Mouse (Mus musculus): ENCODE measurements at regions not wholly inside any gene's neighbourhood (a gene's known extent, or its start where the extent isn't known, plus 50 kb on each side); places are given as distances from the start of the nearest gene placed in this dataset.

GRCm38 (mm10) chr2:131755107-131755506 lies 104.4 kb downstream of the Erv3 start:
- WGBS: 58% methylated on average over 2 of the region's 2 CpGs
- Histone ChIP-seq H3K4me2 (no peak overlapping the region), H3K9me3 (no peaks in the 10 kb centered on the region)

GRCm38 (mm10) chr2:131753436-131753835 lies 106.1 kb downstream of the Erv3 start:
- no peak overlapping the region for H3K9ac ChIP-seq
- no peak for ATAC-seq (ENCODE audit: insufficient number of reproducible peaks, low FRiP score, low TSS enrichment, low read depth)
- H3K27ac ChIP-seq: no peak overlapping the region
- 49% methylated on average over 2 of the region's 2 CpGs for WGBS
- no peaks in the 10 kb centered on the region for H3K9me3 ChIP-seq
- no peaks in the 10 kb centered on the region for H3K27me3 ChIP-seq
- no peaks in the 10 kb centered on the region for H3K4me1 ChIP-seq
- H3K4me3 ChIP-seq: no peak overlapping the region
- H3K36me3 ChIP-seq: no peaks in the 10 kb centered on the region
- no peak overlapping the region for H3K4me2 ChIP-seq

More at GRCm38 (mm10) chr2:131755107-131755506, 104.4 kb downstream of the Erv3 start:
- Histone ChIP-seq H3K9ac (no peak overlapping the region), H3K4me1 (no peaks in the 10 kb centered on the region), H3K36me3 (no peaks in the 10 kb centered on the region), H3K27me3 (no peaks in the 10 kb centered on the region), H3K27ac (no peak overlapping the region), H3K4me3 (no peak overlapping the region)
- no peak for ATAC-seq (ENCODE audit: insufficient number of reproducible peaks, low FRiP score, low TSS enrichment, low read depth)

GRCm38 (mm10) chr2:131750679-131751078 lies 108.9 kb downstream of the Erv3 start:
- H3K9ac ChIP-seq: no peak overlapping the region
- peaks cover 4% of the 10 kb centered on the region for H3K4me1 ChIP-seq
- no peaks in the 10 kb centered on the region for H3K27me3 ChIP-seq
- no peaks in the 10 kb centered on the region for H3K9me3 ChIP-seq
- ATAC-seq (ENCODE audit: insufficient number of reproducible peaks, low FRiP score, low TSS enrichment, low read depth): no peak
- no peak overlapping the region for H3K4me3 ChIP-seq
- H3K36me3 ChIP-seq: no peaks in the 10 kb centered on the region
- WGBS: 74% methylated on average over 6 of the region's 6 CpGs
- no peak overlapping the region for H3K4me2 ChIP-seq
- no peak overlapping the region for H3K27ac ChIP-seq

GRCm38 (mm10) chr2:131750206-131750605 lies 109.3 kb downstream of the Erv3 start:
- no peak for ATAC-seq (ENCODE audit: insufficient number of reproducible peaks, low FRiP score, low TSS enrichment, low read depth)
- WGBS: 63% methylated on average over 4 of the region's 4 CpGs
- Histone ChIP-seq H3K4me1 (peaks cover 4% of the 10 kb centered on the region), H3K4me3 (no peak overlapping the region), H3K9ac (no peak overlapping the region), H3K36me3 (no peaks in the 10 kb centered on the region), H3K27ac (no peak overlapping the region), H3K9me3 (no peaks in the 10 kb centered on the region), H3K4me2 (no peak overlapping the region), H3K27me3 (no peaks in the 10 kb centered on the region)

- no peak overlapping the region for H3K4me3 ChIP-seq
- H3K36me3 ChIP-seq: no peaks in the 10 kb centered on the region
- H3K27me3 ChIP-seq: no peaks in the 10 kb centered on the region
- H3K9me3 ChIP-seq: no peaks in the 10 kb centered on the region
- no peak overlapping the region for H3K4me2 ChIP-seq
- WGBS: 65% methylated on average over 3 of the region's 3 CpGs
- H3K27ac ChIP-seq: no peak overlapping the region
- ATAC-seq (ENCODE audit: insufficient number of reproducible peaks, low FRiP score, low TSS enrichment, low read depth): no peak
- H3K4me1 ChIP-seq: peaks cover 4% of the 10 kb centered on the region
- H3K9ac ChIP-seq: no peak overlapping the region
These were observed 109.8 kb downstream of the Erv3 start for GRCm38 (mm10) chr2:131749746-131750145.

GRCm38 (mm10) chr2:131748791-131749190 lies 110.8 kb downstream of the Erv3 start:
- no peak overlapping the region for H3K27ac ChIP-seq
- no peaks in the 10 kb centered on the region for H3K9me3 ChIP-seq
- H3K4me1 ChIP-seq: peaks cover 4% of the 10 kb centered on the region
- no peak overlapping the region for H3K4me2 ChIP-seq
- 32% methylated on average over 10 of the region's 10 CpGs for WGBS
- H3K36me3 ChIP-seq: no peaks in the 10 kb centered on the region
- no peak for ATAC-seq (ENCODE audit: insufficient number of reproducible peaks, low FRiP score, low TSS enrichment, low read depth)
- no peak overlapping the region for H3K4me3 ChIP-seq
- no peaks in the 10 kb centered on the region for H3K27me3 ChIP-seq
- no peak overlapping the region for H3K9ac ChIP-seq

- WGBS: 80% methylated on average over 4 of the region's 4 CpGs
These were observed 111.8 kb downstream of the Erv3 start for GRCm38 (mm10) chr2:131747707-131748106.

GRCm38 (mm10) chr2:131745381-131745895 lies 114.1 kb downstream of the Erv3 start:
- Histone ChIP-seq H3K27me3 (no peaks in the 10 kb centered on the region), H3K4me1 (peaks cover 4% of the 10 kb centered on the region), H3K4me2 (no peak overlapping the region), H3K36me3 (no peaks in the 10 kb centered on the region), H3K9me3 (no peaks in the 10 kb centered on the region), H3K27ac (no peak overlapping the region), H3K9ac (no peak overlapping the region), H3K4me3 (no peak overlapping the region)
- 84% methylated on average over 5 of the region's 5 CpGs for WGBS
- ATAC-seq (ENCODE audit: insufficient number of reproducible peaks, low FRiP score, low TSS enrichment, low read depth): no peak

More at GRCm38 (mm10) chr2:131747707-131748106, 111.8 kb downstream of the Erv3 start:
- no peak for ATAC-seq (ENCODE audit: insufficient number of reproducible peaks, low FRiP score, low TSS enrichment, low read depth)
- H3K9me3 ChIP-seq: no peaks in the 10 kb centered on the region
- no peak overlapping the region for H3K9ac ChIP-seq
- H3K4me2 ChIP-seq: no peak overlapping the region
- H3K36me3 ChIP-seq: no peaks in the 10 kb centered on the region
- H3K4me1 ChIP-seq: peaks cover 4% of the 10 kb centered on the region
- no peak overlapping the region for H3K4me3 ChIP-seq
- no peaks in the 10 kb centered on the region for H3K27me3 ChIP-seq
- H3K27ac ChIP-seq: no peak overlapping the region

GRCm38 (mm10) chr2:131744957-131745356 lies 114.6 kb downstream of the Erv3 start:
- Histone ChIP-seq H3K36me3 (no peaks in the 10 kb centered on the region), H3K9me3 (no peaks in the 10 kb centered on the region), H3K4me1 (peaks cover 4% of the 10 kb centered on the region), H3K4me3 (no peak overlapping the region), H3K9ac (no peak overlapping the region), H3K27me3 (no peaks in the 10 kb centered on the region), H3K4me2 (no peak overlapping the region), H3K27ac (no peak overlapping the region)
- WGBS: 78% methylated on average over 9 of the region's 9 CpGs
- ATAC-seq (ENCODE audit: insufficient number of reproducible peaks, low FRiP score, low TSS enrichment, low read depth): no peak

- H3K4me1 ChIP-seq: no peaks in the 10 kb centered on the region
- no peak overlapping the region for H3K9ac ChIP-seq
- H3K4me3 ChIP-seq: no peak overlapping the region
- no peak overlapping the region for H3K27ac ChIP-seq
- no peaks in the 10 kb centered on the region for H3K9me3 ChIP-seq
- no peaks in the 10 kb centered on the region for H3K27me3 ChIP-seq
- no peak overlapping the region for H3K4me2 ChIP-seq
- ATAC-seq (ENCODE audit: insufficient number of reproducible peaks, low FRiP score, low TSS enrichment, low read depth): no peak
- 78% methylated on average over 5 of the region's 5 CpGs for WGBS
- no peaks in the 10 kb centered on the region for H3K36me3 ChIP-seq
These were observed 119.1 kb downstream of the Erv3 start for GRCm38 (mm10) chr2:131740456-131740855.

- no peaks in the 10 kb centered on the region for H3K27me3 ChIP-seq
- WGBS: 74% methylated on average over 4 of the region's 4 CpGs
- no peak overlapping the region for H3K4me3 ChIP-seq
- no peak overlapping the region for H3K4me2 ChIP-seq
- ATAC-seq (ENCODE audit: insufficient number of reproducible peaks, low FRiP score, low TSS enrichment, low read depth): no peak
- no peaks in the 10 kb centered on the region for H3K4me1 ChIP-seq
- H3K9me3 ChIP-seq: no peaks in the 10 kb centered on the region
- no peaks in the 10 kb centered on the region for H3K36me3 ChIP-seq
- H3K27ac ChIP-seq: no peak overlapping the region
- no peak overlapping the region for H3K9ac ChIP-seq
These were observed 120.5 kb downstream of the Erv3 start for GRCm38 (mm10) chr2:131739022-131739421.

- Histone ChIP-seq H3K9ac (no peak overlapping the region), H3K4me1 (no peaks in the 10 kb centered on the region), H3K27me3 (no peaks in the 10 kb centered on the region), H3K9me3 (no peaks in the 10 kb centered on the region), H3K4me3 (no peak overlapping the region), H3K36me3 (no peaks in the 10 kb centered on the region), H3K27ac (no peak overlapping the region), H3K4me2 (no peak overlapping the region)
- 82% methylated on average over 6 of the region's 6 CpGs for WGBS
- ATAC-seq (ENCODE audit: insufficient number of reproducible peaks, low FRiP score, low TSS enrichment, low read depth): no peak
These were observed 124.7 kb downstream of the Erv3 start for GRCm38 (mm10) chr2:131734740-131735378.

- WGBS: 65% methylated on average over 3 of the region's 3 CpGs
- Histone ChIP-seq H3K36me3 (no peaks in the 10 kb centered on the region), H3K9ac (no peak overlapping the region), H3K4me1 (no peaks in the 10 kb centered on the region), H3K4me2 (no peak overlapping the region), H3K4me3 (no peak overlapping the region), H3K27ac (no peak overlapping the region), H3K9me3 (peaks cover 9% of the 10 kb centered on the region; the same call in 1 of the 2 replicates), H3K27me3 (no peaks in the 10 kb centered on the region)
- ATAC-seq (ENCODE audit: insufficient number of reproducible peaks, low FRiP score, low TSS enrichment, low read depth): no peak
These were observed 133.0 kb downstream of the Erv3 start for GRCm38 (mm10) chr2:131726533-131726932.

Data from limb, embryonic 15.5 days (tissue).